Mouse (Mus musculus): Measurements from ENCODE around the gene Mbtd1.

DNA sequence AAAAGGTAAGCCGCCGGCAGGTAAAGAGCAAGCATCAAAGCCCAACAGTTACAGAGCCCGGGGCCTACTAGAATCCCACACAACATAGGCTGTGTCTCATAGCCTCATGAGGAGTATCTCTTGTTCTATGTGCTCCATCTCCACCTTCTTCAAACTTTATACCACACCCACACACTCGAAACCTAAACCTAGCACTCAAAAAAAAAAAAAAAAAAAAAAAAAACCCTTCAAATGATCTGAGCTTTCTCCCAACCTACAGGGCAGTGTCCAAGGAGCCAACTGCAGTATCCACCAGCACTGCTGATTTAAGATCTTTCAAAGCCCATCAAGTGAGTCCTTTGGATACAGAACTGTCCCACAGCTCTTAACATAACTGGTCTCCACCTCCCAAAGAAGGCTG, 1.6 kb upstream of the Mbtd1 start:
- no peak for TF ChIP-seq CTCF (IDR thresholded peaks at IDR 0.05; ENCODE audit: extremely low read depth, insufficient read depth, insufficient read length, insufficient replicate concordance)
- no peak for TF ChIP-seq POLR2A (IDR thresholded peaks at IDR 0.05; ENCODE audit: low read depth, low read length)

All from spleen, adult 2 months (tissue).